Mouse (Mus musculus): Measurements from ENCODE around the gene Cdh23.
"Not testable (repeated sequence)": the region's sequence is repeated elsewhere in the genome, so short reads cannot be mapped to it uniquely, and the experiment has no call there.

The Cdh23 gene

DNA sequence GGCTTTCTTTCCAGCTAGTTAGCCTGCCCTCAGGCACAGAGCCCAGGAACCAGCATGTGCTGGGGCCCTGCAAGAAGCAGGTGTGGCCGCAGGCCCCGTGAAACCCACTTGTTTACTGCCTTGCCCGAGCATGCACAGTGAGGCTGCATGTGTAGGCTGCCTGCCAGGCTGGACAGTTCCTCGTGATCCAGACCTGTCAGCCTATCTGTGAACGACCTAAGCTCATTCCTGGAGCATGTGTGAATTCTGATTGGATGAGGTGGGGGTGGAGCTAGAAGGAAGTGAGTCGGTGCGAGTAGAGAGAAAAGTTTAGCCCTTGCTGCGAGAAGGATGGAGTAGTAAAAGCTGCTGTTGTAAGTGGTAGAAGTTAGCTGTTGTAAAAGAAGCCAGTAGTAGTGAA is 16.0 kb upstream of the Cdh23 start:
- intact Hi-C loops (cut with DNase I), result not testable (repeated sequence)

- intact Hi-C loops (cut with DNase I), result no loop called here
Observed at GRCm38 (mm10) chr10:60708837-60709236, 12.5 kb upstream of the Cdh23 start.

GRCm38 (mm10) chr10:60706268-60706667 is 10.0 kb upstream of the Cdh23 start:
- intact Hi-C loops (cut with DNase I), result no loop called here

DNA sequence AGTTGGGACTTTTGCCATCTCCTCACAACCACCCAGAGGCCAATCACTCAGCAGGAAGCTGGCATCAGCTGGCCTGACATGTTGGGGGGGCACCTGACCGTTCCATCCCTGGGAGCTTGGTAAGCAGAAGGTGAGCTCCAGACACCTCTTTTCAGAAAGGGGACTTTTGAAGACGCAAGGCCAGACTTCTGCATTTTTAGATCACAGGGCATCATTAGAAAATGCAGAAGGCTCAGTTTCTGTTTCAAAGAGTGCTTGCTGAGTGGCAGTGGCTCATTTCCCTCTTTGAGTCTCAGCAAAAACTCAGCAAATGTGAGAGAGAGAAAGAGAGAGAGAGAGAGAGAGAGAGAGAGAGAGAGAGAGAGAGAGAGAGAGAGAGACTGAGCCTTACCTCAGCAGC is 8.8 kb upstream of the Cdh23 start:
- intact Hi-C loops (cut with DNase I), result no loop called here

DNA sequence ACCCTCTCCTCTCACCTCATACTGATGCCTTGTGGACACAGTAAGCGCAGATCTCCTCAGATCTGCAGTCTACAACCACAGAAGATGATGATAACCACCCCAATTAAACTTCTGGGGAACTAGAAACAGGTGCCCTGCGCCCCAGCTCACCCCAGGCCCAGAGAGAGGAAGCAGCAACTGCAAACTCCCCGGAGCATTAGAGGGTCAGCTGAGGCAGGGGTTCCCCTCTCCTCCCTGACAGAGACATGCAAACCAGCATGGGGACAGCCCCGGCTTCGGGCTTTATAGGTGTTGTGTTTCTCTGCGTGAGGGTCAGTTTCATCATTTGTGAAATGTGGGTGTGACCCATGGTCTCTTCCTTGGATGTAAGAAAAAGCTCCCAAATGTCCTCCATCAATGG is 1.5 kb upstream of the Cdh23 start:
- intact Hi-C loops (cut with DNase I), result loop anchor here (2.0 kb wide), 3 partner anchors 59 to 393 kb away; no protein-coding TSS in a partner anchor

DNA sequence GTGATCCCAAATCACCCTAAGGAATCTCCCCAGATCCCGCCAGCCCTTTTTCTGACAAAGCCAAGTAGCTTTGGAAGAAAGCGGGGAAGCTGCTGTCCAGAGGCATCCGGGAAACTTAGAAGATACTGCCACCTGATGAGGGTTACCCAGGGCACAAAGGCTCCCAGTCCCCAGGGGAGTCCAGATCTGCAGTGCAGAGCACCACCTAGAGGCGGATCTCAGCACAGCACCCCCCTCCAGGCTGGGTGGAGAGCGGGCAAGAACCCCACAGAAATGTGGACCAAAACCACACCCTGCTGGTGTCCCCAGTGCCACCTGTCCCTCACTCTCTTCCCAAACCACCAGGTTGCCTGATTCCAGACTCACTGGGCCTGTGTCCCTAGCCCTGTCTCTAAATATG is 685 bp upstream of the Cdh23 start:
- intact Hi-C loops (cut with DNase I), result loop anchor here (2.0 kb wide), 3 partner anchors 60 to 392 kb away; no protein-coding TSS in a partner anchor

DNA sequence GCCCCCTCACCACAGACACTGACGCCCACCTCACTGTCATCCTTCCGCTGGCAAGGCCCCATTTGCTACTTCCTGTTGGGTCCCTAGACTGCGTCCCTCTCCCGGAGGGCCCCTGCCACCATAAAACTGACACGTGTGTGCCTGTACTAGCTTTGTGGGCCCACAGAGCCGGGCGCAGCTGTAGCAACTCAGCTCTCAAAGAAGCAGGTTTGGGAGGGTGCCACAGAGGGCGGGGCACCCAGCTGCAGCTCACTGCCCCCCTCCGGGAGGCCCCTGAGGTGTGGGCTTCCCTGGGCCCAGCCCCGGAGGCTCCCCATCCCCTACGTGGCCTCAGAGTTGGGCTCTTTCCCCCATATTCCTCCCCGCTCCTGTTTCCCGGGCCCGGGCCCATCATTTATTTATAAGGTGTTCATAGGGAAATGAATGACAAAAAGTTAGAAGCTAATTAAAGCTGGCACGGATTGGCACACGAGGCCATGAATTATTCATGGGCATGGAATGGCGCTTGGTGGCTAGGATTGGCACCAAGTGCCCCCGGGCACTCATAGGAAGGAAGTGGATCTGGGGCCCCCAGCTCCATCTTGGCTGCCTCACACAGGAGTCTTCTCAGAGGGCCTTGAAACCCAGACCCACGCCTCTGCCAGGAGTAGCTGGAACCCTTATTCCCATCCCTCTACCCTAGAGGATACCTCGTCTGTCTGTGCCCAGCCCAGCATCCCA is 4.5 kb downstream of the Cdh23 start:
- intact Hi-C loops (cut with DNase I), result no loop called here

- intact Hi-C loops (cut with DNase I), result no loop called here
Observed at GRCm38 (mm10) chr10:60690960-60691359, 5.3 kb downstream of the Cdh23 start.

DNA sequence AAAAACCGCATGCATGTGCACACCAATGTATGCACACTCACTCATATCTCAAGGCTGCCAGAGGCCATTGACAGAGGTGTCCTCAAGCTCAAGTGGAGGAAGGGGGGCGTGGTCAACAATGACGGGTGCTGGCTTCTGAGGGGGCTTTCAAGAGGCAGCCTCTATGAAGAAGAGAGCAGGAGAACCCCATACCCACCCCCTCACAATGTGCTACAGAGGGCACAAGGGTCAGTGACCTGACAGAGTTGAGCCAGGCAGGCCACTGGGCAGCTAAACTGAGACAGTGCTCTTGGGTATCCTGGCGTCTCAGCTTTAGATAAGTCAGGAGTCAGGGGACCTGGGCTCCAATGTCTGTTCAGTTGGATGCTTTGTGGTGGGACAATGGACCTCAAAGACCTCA is 6.9 kb downstream of the Cdh23 start:
- intact Hi-C loops (cut with DNase I), result no loop called here

DNA sequence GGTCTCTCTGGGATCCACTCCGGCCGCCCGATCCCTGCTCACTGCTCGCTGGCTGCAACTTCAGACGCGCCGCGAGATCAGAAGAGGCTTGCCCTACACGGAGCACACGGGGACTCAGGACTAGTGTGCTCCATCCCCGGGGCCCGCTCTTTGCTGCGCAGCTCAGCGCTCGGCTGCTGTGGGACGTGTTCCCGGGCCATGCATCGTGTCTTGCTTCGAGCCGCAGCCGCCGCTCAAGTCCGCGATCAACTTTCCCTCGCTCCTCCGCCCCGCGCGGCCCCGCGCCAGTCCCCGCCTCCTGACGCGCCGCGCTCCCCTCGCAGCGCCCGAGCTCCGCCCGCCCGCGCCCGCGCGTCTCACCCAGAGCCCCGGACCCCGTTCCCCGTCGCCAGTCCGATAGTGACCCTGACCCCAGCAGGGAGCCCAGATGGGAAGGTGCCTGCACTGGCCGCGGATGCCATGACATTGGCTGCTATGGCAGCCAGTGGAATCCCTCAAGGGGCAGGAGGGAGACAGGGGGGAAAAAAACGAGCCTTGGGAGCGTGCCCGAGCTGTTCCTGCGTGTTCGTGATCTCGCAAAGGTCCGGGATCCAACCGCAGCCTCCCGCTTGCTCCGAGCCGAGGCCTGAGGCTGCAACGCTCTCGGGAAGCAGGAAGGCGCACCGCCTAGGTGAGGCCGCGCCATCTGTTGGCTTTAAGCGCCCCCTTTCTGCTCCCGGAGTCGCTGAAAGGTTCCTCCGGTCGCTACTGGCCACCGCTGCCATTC is 9.1 kb downstream of the Cdh23 start:
- intact Hi-C loops (cut with DNase I), result loop anchor here (2.0 kb wide), 2 partner anchors 156 to 268 kb away; no protein-coding TSS in a partner anchor

DNA sequence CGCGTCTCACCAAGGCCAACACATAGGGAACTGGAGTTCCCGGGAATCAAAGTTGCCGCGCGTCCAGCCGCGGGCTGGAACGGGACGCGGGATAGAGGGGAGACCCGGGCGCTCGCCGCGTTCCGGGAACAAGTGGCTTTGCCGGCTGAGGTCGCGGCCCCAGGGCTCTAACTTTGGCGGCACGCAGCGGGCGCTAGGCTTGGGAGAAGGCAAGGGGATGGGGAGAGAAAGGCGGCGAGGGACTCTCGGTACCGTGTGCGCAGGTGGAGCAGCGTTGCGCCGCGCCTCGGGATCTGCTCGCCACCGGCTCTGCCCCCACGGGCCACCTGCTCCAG is 9.7 kb downstream of the Cdh23 start:
- intact Hi-C loops (cut with DNase I), result loop anchor here (2.0 kb wide), 2 partner anchors 156 to 268 kb away; no protein-coding TSS in a partner anchor

GRCm38 (mm10) chr10:60685764-60686640 is 10.3 kb downstream of the Cdh23 start:
- intact Hi-C loops (cut with DNase I), result loop anchor here (2.0 kb wide), 2 partner anchors 155 to 267 kb away; no protein-coding TSS in a partner anchor

- intact Hi-C loops (cut with DNase I), result no loop called here
Observed at GRCm38 (mm10) chr10:60678926-60679325, 17.4 kb downstream of the Cdh23 start.

DNA sequence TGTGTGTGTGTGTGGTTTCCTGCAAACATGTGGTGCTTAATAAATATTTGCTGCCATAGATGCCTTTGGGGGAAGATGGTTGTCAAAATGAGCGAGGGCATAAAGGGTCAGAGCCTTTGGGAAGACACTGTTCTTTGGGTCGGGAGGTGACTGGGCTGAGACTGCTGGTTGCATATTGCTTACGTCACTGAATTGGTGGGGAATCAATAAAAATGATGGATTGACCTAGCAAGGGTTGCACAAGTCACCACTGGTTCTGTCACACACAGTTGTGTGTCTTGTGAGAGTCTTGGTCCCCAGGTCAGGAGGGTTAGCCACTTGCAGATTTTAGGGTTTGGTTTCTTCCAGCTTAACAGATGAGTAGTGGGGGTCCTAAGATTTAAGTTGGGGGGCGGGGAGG is 19.0 kb downstream of the Cdh23 start:
- intact Hi-C loops (cut with DNase I), result no loop called here

DNA sequence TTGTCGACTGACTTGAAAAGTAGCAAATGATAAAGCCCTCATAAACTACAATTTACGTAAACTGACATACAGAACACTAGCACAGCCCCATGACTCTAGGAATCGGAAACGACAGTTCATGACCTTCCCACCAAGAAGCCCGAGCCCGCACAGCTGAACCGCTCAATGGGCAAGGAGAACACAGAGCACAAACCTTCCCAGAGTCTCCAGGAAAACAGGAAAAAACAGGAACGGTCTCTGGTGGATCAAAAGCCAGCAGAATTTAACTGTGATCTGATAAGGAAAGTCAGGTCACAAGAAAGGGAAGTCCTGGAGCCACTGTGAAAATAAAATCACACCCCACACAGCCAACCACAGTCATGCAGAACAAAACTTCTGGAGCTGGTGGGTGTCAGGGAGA is 26.1 kb downstream of the Cdh23 start:
- intact Hi-C loops (cut with DNase I), result no loop called here

GRCm38 (mm10) chr10:60668591-60668990 is 27.7 kb downstream of the Cdh23 start:
- intact Hi-C loops (cut with DNase I), result no loop called here

DNA sequence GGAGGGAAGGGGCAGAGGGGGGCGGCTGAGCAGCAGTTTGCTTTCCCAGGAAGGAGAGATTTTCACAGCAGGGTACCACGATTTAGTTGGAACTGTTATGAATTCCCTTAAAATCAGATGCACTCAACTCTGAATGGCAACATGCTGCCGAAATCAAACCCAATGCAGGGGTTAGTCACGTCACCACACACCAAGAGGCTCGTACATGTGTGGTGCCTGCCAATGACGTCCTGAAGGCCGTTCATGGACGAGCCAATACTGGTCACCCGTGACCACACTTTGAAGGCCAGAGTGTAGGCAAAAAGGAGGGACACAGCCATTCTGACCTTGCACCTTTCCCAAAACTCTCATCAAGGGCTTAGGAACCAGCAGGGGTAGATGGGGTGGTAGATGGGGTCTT is 35.3 kb downstream of the Cdh23 start:
- intact Hi-C loops (cut with DNase I), result no loop called here

DNA sequence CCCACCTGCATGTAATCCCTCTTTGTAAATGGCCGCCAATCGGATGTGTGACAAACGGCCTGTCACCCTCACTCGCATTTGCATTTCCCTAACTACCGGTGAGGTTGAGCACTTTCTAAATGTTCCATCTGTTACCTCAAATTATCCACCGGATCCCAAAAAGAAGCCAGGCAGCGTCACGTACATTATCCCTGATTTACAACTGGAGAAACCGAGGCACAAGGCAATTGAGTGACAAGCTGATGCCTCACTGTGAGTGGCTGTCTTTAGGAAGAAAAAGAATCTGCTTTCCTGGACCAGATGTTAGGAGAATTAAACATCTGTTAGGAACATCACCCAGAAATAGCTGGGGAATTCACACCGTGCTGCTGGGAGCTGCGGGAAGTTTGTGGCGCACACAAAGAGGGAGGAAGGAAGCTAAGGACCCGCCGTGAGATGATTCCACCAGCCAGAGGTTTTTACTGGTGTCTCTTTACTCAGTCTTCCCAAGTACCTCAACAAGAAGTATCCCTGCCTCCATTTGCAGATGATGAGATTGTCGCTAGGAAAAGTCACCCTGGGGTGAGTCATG is 36.8 kb downstream of the Cdh23 start:
- intact Hi-C loops (cut with DNase I), result no loop called here

GRCm38 (mm10) chr10:60658176-60658575 is 38.1 kb downstream of the Cdh23 start:
- intact Hi-C loops (cut with DNase I), result no loop called here

DNA sequence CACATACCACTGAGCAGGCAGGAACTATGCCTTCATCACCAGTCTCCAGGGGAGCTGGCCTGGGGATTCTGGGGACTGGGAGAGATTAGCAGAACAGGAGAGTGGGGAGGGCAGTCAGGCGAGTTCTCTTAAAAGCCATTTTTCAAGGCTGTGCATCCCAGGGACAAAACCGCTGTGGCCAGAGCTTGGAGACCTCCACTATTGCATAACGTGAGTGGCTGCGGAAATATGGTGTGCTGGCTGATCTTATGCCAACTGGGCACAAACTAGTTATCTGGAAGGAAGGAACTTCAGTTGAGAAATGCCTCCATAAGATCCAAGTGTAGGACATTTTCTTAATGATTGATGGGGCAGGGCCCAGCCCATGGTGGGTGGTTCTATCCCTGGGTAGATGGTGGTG is 42.6 kb downstream of the Cdh23 start:
- intact Hi-C loops (cut with DNase I), result no loop called here

GRCm38 (mm10) chr10:60653106-60653505 is 43.2 kb downstream of the Cdh23 start:
- intact Hi-C loops (cut with DNase I), result no loop called here
